Mouse (Mus musculus) forebrain, postnatal 0 days (tissue): Measurements from ENCODE around the gene Dync1h1. TPM values are rescaled to one million over a fixed set of nuclear protein-coding genes. Genes with fewer than 3 reads are reported as not detected.

Experiments
- ATAC-seq: fragments of 200-750 bp; cut with Nextera tagmentation; 2 replicates; pipeline ENCODE4 v1.8.0; 2017; ENCODE audit warnings: mild to moderate bottlenecking, moderate library complexity
- DNase-seq: peaks from one replicate; pipeline ENCODE4 v3.0.0-alpha.2; 2015
- H3K27ac ChIP-seq: fragments of 300-500 bp; sonication (generic); 2 replicates; pipeline ENCODE4 v1.5.1; 2014; ENCODE audit warnings: low read depth, mild to moderate bottlenecking, antibody characterized with exemption, low read length, moderate library complexity, mixed read lengths
- H3K27me3 ChIP-seq: fragments of 300-500 bp; sonication (generic); 2 replicates; pipeline ENCODE4 v1.6.1; 2014; ENCODE audit warnings: mild to moderate bottlenecking, low read length, mixed read lengths; ENCODE audit not compliant: insufficient read depth
- H3K36me3 ChIP-seq: fragments of 300-500 bp; sonication (generic); 2 replicates; pipeline ENCODE4 v1.6.1; 2014; ENCODE audit warnings: mild to moderate bottlenecking, moderate library complexity; ENCODE audit not compliant: insufficient read depth
- H3K4me1 ChIP-seq: fragments of 300-500 bp; sonication (generic); 2 replicates; pipeline ENCODE4 v1.6.1; 2014; ENCODE audit warnings: antibody characterized with exemption; ENCODE audit not compliant: insufficient read depth
- H3K4me2 ChIP-seq: fragments of 300-500 bp; sonication (generic); 2 replicates; pipeline ENCODE4 v1.6.1; 2014; ENCODE audit warnings: low read depth, mild to moderate bottlenecking, moderate library complexity
- H3K4me3 ChIP-seq: fragments of 300-500 bp; sonication (generic); 2 replicates; pipeline ENCODE4 v1.5.1; 2014; ENCODE audit warnings: low read depth, low read length, mixed read lengths
- H3K9ac ChIP-seq: fragments of 300-500 bp; sonication (generic); 2 replicates; pipeline ENCODE4 v1.6.1; 2014; ENCODE audit warnings: mild to moderate bottlenecking
- H3K9me3 ChIP-seq: fragments of 300-500 bp; sonication (generic); 2 replicates; pipeline ENCODE4 v1.6.1; 2016; ENCODE audit warnings: low read length
- CTCF ChIP-seq: sonication (generic); IDR thresholded peaks from 2 replicates; pipeline ENCODE4 v1.5.1; 2016; ENCODE audit warnings: antibody characterized with exemption, control low read depth, low read depth
- WGBS: fragments of 180-500 bp; shearing (Covaris S2); extraction: QIAGEN DNeasy Blood & Tissue Kit; methylation state at CpG from one replicate; pipeline ENCODE4 v1.1.7; 2014; 5-methylcytosine and 5-hydroxymethylcytosine counted together
- polyA plus RNA-seq: library from polyadenylated mRNA; unstranded; fragments of >200 nt; fragmentation: Nextera tagmentation; extraction: Ambion mirVana; gene quantifications from 2 replicates; pipeline ENCODE4 v1.2.1, GENCODE M21; 2015
- total RNA-seq: library from RNA; depleted of rRNA; stranded (reverse); fragments of >200 nt; gene quantifications from 2 replicates; pipeline ENCODE4 v1.2.3, GENCODE M21; 2014

The Dync1h1 gene
- total and polyA plus RNA-seq, 2 experiments from 2014 or later, result 54.6 to 253 TPM

DNA sequence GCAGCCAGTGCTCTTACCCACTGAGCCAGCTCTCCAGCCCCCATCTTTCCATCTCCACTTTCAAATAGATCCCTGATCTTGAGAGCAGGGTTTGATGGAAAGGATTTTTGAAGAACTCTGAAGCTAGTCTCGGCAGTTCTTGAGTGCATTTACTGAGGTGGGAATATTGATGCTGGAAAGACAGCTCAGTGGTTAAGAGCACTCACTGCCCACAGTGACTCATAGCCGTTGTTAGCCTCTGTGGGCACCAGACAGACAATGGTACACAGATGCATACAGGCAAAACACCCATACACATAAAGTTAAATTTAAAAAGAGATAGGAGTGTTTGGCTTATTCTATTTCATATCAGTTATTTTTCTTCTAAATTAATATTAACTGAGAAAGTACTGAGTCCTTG is 5.4 kb downstream of the Dync1h1 start:
- H3K27me3 ChIP-seq, result no peaks in the 10 kb centered on the region
- ATAC-seq (no peak), DNase-seq (no peak)
- no peak overlapping the region for H3K4me2 ChIP-seq
- no peak for TF ChIP-seq CTCF
- H3K4me1 ChIP-seq, result peaks cover 14% of the 10 kb centered on the region
- H3K27ac ChIP-seq, result no peak overlapping the region
- no peaks in the 10 kb centered on the region for H3K9me3 ChIP-seq
- 79% methylated on average over 2 of the region's 2 CpGs for WGBS
- no peaks in the 10 kb centered on the region for H3K36me3 ChIP-seq
- H3K9ac ChIP-seq, result no peak overlapping the region
- H3K4me3 ChIP-seq, result no peak overlapping the region

DNA sequence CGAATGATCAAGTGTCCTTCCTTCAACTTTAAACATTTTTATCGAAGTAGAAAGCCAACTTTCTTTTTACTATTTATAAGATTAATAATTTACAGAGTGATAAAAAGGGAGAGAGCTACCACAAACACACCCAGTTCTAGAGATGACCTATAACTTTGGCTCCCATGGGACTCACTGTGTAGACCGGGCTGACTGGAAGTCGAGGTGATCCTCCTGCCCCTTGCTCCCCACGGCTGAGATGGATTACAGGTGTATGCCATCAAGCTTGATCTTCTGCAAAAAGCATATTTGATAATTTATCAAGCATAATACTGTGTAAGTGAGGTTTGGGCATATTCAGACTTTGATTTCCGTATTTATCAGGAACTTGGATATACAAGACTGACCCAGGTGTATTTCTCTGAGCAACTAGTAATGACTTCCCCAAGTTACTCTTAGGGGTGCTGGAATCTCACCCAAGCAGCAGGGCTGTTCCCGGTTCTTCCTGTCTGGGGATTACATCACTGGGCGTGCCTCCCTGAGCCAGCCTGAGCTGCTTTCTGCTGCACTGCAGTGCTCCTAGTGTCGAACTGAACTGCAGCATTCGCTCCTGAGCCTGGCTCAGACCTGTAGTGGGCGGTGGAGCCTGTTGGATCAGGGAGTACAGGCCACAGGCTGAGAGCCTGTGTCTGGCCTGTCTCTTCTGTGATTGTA is 7.4 kb downstream of the Dync1h1 start:
- no peaks in the 10 kb centered on the region for H3K27me3 ChIP-seq
- no peak overlapping the region for H3K4me3 ChIP-seq
- H3K4me1 ChIP-seq, result 0 out of 2 replicates have a peak, but pooled peaks cover 5% of the 10 kb centered on the region
- no peak overlapping the region for H3K9ac ChIP-seq
- H3K9me3 ChIP-seq, result no peaks in the 10 kb centered on the region
- ATAC-seq (peak; percentile 53; the same call in 1 of the 2 replicates), DNase-seq (no peak)
- no peak overlapping the region for H3K27ac ChIP-seq
- WGBS, result 75% methylated on average over 11 of the region's 11 CpGs
- TF ChIP-seq CTCF, result peak; percentile 28
- peaks cover 11% of the 10 kb centered on the region for H3K36me3 ChIP-seq
- H3K4me2 ChIP-seq, result no peak overlapping the region

DNA sequence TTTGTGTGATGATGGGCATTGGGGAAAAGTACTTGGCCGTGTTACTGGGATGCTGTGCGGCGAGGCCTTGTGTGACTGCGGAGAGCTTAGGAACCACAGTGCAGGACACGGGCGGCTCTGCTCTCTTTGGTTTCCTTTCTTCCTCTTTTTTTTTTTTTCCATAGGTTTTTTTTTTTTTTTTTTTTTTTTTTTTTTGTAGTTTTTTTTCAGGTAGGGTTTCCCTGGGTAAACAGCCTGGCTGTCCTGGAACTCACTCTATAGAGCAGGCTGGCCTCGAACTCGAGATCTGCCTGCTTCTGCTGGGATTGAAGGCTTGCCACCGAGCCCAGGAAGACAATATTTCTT is 7.9 kb downstream of the Dync1h1 start:
- peaks cover 16% of the 10 kb centered on the region for H3K36me3 ChIP-seq
- no peak overlapping the region for H3K9ac ChIP-seq
- no peak overlapping the region for H3K4me3 ChIP-seq
- ATAC-seq, result no peak
- no peaks in the 10 kb centered on the region for H3K27me3 ChIP-seq
- H3K4me2 ChIP-seq, result no peak overlapping the region
- H3K9me3 ChIP-seq, result no peaks in the 10 kb centered on the region
- no peaks in the 10 kb centered on the region for H3K4me1 ChIP-seq
- no peak overlapping the region for H3K27ac ChIP-seq
- TF ChIP-seq CTCF, result no peak
- WGBS, result 95% methylated on average over 9 of the region's 9 CpGs
- no peak for DNase-seq

DNA sequence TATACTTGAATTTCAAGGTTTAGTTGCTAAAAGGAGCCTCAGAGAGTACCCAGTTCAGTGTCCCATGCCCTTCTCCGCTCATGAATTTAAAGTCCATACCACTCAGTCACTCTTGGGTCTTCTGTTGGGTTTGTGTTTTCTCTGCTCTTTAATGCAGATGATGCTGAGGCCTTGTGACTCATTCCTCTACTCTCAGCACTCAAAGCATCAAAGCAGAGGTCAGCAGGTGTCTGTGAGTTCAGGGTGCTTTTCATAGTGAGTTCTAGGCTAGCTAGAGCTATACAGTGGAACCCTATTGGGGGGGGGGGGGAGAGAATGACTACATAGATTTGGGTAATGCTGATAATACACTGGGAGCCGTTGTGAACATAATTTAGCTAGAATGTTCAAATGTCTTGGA is 9.5 kb downstream of the Dync1h1 start:
- no peak overlapping the region for H3K4me2 ChIP-seq
- no peaks in the 10 kb centered on the region for H3K27me3 ChIP-seq
- no peak overlapping the region for H3K4me3 ChIP-seq
- H3K36me3 ChIP-seq, result peaks cover 29% of the 10 kb centered on the region
- no peak for TF ChIP-seq CTCF
- WGBS, result 97% methylated on average over 2 of the region's 2 CpGs
- ATAC-seq (no peak), DNase-seq (no peak)
- H3K27ac ChIP-seq, result no peak overlapping the region
- no peaks in the 10 kb centered on the region for H3K4me1 ChIP-seq
- H3K9ac ChIP-seq, result no peak overlapping the region
- no peaks in the 10 kb centered on the region for H3K9me3 ChIP-seq

DNA sequence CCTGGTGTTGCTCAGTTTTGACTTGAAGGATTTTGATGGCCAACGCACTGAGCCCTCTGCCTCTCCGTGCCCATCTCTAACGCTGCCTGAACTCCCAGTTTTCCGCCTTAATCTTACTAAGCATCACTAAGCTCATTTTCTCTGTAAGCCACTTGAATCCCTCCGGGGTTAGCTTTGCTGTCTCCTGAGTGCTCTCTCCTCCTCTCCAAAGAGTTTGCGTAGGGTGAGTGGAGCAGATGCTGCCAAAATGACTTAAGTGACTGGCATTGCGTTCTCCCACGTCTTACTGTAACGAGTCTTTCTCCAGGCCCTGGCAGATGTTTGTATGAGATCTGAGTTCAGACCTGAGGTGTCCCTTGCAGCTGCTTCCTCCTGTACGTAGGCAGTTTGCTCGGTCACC is 28.8 kb downstream of the Dync1h1 start:
- DNase-seq (no peak), ATAC-seq (no peak)
- Histone ChIP-seq H3K9me3 (no peaks in the 10 kb centered on the region), H3K27me3 (no peaks in the 10 kb centered on the region), H3K9ac (no peak overlapping the region), H3K27ac (no peak overlapping the region), H3K4me1 (no peaks in the 10 kb centered on the region), H3K4me3 (no peak overlapping the region), H3K36me3 (peaks cover 99% of the 10 kb centered on the region), H3K4me2 (no peak overlapping the region)
- WGBS, result 96% methylated on average over 11 of the region's 11 CpGs
- TF ChIP-seq CTCF, result no peak

DNA sequence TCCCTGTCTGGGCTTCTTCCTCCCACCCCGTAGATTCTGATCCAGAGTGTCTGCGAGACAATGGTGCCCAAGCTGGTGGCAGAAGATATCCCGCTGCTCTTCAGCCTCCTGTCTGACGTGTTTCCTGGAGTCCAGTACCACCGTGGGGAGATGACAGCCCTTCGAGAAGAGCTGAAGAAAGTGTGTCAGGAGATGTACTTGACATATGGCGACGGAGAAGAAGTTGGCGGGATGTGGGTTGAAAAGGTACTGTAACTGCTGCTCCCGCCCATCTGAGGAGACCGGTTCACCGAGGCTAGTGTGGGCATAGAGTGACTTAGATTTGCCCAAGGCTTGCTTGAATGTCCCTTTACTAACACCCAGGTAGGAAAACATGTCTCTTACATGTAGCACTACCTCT is 35.0 kb downstream of the Dync1h1 start:
- TF ChIP-seq CTCF, result no peak

DNA sequence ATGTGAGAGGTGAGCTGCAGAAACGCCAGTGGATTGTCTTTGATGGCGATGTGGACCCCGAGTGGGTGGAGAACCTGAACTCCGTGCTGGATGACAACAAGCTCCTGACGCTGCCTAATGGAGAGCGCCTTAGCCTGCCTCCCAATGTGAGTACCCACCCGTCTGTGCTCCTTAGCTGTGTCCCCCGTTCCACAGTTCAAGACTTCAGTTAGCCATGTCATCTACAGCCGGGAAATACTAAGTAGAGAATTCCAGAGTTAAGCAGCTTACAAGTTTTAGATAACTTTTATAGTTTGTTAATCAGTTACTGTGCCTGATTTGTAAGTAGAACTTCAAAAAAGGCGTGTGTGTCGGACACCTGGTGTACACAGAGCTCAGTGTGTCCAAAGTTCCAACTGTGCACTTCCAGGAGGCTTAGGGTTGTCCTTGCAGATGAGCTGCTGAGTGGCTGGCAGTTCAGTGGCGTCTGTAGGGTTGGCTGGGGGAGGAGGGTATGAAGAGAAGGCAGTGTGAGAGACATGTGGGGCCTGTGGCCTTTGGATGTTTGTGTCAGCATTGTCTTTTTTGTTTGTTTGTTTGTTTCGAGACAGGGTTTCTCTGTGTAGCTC is 36.4 kb downstream of the Dync1h1 start:
- TF ChIP-seq CTCF, result no peak
- H3K4me3 ChIP-seq, result no peak overlapping the region
- no peak overlapping the region for H3K4me2 ChIP-seq
- H3K9me3 ChIP-seq, result no peaks in the 10 kb centered on the region
- no peaks in the 10 kb centered on the region for H3K4me1 ChIP-seq
- no peak overlapping the region for H3K27ac ChIP-seq
- 94% methylated on average over 13 of the region's 13 CpGs for WGBS
- ATAC-seq (no peak), DNase-seq (no peak)
- no peak overlapping the region for H3K9ac ChIP-seq
- no peaks in the 10 kb centered on the region for H3K27me3 ChIP-seq
- H3K36me3 ChIP-seq, result peaks cover 99% of the 10 kb centered on the region

More for the DNA sequence above, 35.0 kb downstream of the Dync1h1 start:
- no peaks in the 10 kb centered on the region for H3K9me3 ChIP-seq
- no peak overlapping the region for H3K4me3 ChIP-seq
- H3K27me3 ChIP-seq, result no peaks in the 10 kb centered on the region
- H3K27ac ChIP-seq, result no peak overlapping the region
- no peak for ATAC-seq
- H3K9ac ChIP-seq, result no peak overlapping the region
- H3K4me2 ChIP-seq, result no peak overlapping the region
- 95% methylated on average over 12 of the region's 12 CpGs for WGBS
- no peak for DNase-seq
- no peaks in the 10 kb centered on the region for H3K4me1 ChIP-seq
- H3K36me3 ChIP-seq, result peaks cover 99% of the 10 kb centered on the region
